Mouse (Mus musculus) kidney, embryonic 16.5 days (tissue): ENCODE results near the gene Dnase1l2. TPM values are rescaled to one million over a fixed set of nuclear protein-coding genes. Genes with fewer than 3 reads are reported as not detected.

ENCODE experiments used
- ATAC-seq: fragments of 200-750 bp; cut with Nextera tagmentation; 2 replicates; pipeline ENCODE4 v1.8.0; 2017; ENCODE audit warnings: moderate TSS enrichment; ENCODE audit not compliant: low FRiP score, low TSS enrichment
- H3K27ac ChIP-seq: fragments of 300-500 bp; sonication (generic); 2 replicates; pipeline ENCODE4 v1.5.1; 2014; ENCODE audit warnings: low read length
- H3K27me3 ChIP-seq: fragments of 300-500 bp; sonication (generic); 2 replicates; pipeline ENCODE4 v1.6.1; 2014; ENCODE audit warnings: low read length, control low read depth, mixed read lengths; ENCODE audit not compliant: insufficient read depth
- H3K36me3 ChIP-seq: fragments of 300-500 bp; sonication (generic); 2 replicates; pipeline ENCODE4 v1.6.1; 2014; ENCODE audit warnings: low read length, control low read depth, mixed read lengths; ENCODE audit not compliant: insufficient read depth
- H3K4me1 ChIP-seq: fragments of 300-500 bp; sonication (generic); 2 replicates; pipeline ENCODE4 v1.6.1; 2014; ENCODE audit warnings: low read length, control low read depth, mixed read lengths; ENCODE audit not compliant: insufficient read depth
- H3K4me2 ChIP-seq: fragments of 300-500 bp; sonication (generic); replicated peaks from 2 replicates; pipeline ENCODE4 v1.6.1; 2014; ENCODE audit warnings: low read depth, low read length
- H3K4me3 ChIP-seq: fragments of 300-500 bp; sonication (generic); 2 replicates; pipeline ENCODE4 v1.5.1; 2014; ENCODE audit warnings: mild to moderate bottlenecking, low read length
- H3K9ac ChIP-seq: fragments of 300-500 bp; sonication (generic); replicated peaks from 2 replicates; pipeline ENCODE4 v1.6.1; 2014; ENCODE audit warnings: low read length
- H3K9me3 ChIP-seq: fragments of 300-500 bp; sonication (generic); 2 replicates; pipeline ENCODE4 v1.6.1; 2016; ENCODE audit warnings: low read length, control low read depth
- WGBS: fragments of 180-500 bp; shearing (Covaris S2); extraction: QIAGEN DNeasy Blood & Tissue Kit; methylation state at CpG from one replicate; pipeline ENCODE4 v1.1.7; 2014; 5-methylcytosine and 5-hydroxymethylcytosine counted together
- polyA plus RNA-seq: library from polyadenylated mRNA; unstranded; fragments of >200 nt; fragmentation: Nextera tagmentation; extraction: Ambion mirVana; gene quantifications from 2 replicates; pipeline ENCODE4 v1.2.1, GENCODE M21; 2015

Dnase1l2 gene
- polyA plus RNA-seq = 3.2 and 5.5 TPM in 2 replicates

- H3K4me1 ChIP-seq = no peaks in the 10 kb centered on the region
- no peak for ATAC-seq
- no peak within 1 kb of the TSS for H3K9ac ChIP-seq
- H3K9me3 ChIP-seq = no peaks in the 10 kb centered on the region
- no peak within 1 kb of the TSS for H3K27ac ChIP-seq
- H3K4me2 ChIP-seq = no peak within 1 kb of the TSS
- no peaks in the 10 kb centered on the region for H3K27me3 ChIP-seq
- peaks cover 68% of the 10 kb centered on the region for H3K36me3 ChIP-seq
- WGBS = 74% methylated on average over 7 of the region's 7 CpGs
- H3K4me3 ChIP-seq = no peak within 1 kb of the TSS
These were observed at the start of gene Dnase1l2 for GRCm38 (mm10) chr17:24442632-24443155. Gene Dnase1l2, minus strand, starts transcription at chr17:24443105.

- Histone ChIP-seq H3K9ac (no peak overlapping the region), H3K36me3 (no peaks in the 10 kb centered on the region), H3K27me3 (peaks cover 24% of the 10 kb centered on the region), H3K27ac (no peak overlapping the region), H3K4me1 (peaks cover 8% of the 10 kb centered on the region), H3K4me3 (no peak overlapping the region), H3K9me3 (no peaks in the 10 kb centered on the region), H3K4me2 (no peak overlapping the region)
- WGBS = 70% methylated on average over 4 of the region's 4 CpGs
- ATAC-seq = no peak
These were observed 47.5 kb upstream of the Dnase1l2 start for GRCm38 (mm10) chr17:24490399-24490798.

- 19% methylated on average over 19 of the region's 19 CpGs for WGBS
These were observed 46.5 kb upstream of the Dnase1l2 start for GRCm38 (mm10) chr17:24489265-24490030.

GRCm38 (mm10) chr17:24488662-24489264, 45.9 kb upstream of the Dnase1l2 start:
- H3K4me2 ChIP-seq = peak overlapping the region; percentile 98
- peak; percentile 74 for ATAC-seq
- peaks cover 8% of the 10 kb centered on the region for H3K4me1 ChIP-seq
- H3K36me3 ChIP-seq = no peaks in the 10 kb centered on the region
- peak overlapping the region; percentile 71 for H3K4me3 ChIP-seq
- peak overlapping the region; percentile 80 for H3K9ac ChIP-seq
- peaks cover 24% of the 10 kb centered on the region for H3K27me3 ChIP-seq
- under 1% methylated on average over 61 of the region's 81 CpGs for WGBS
- no peak overlapping the region for H3K27ac ChIP-seq
- H3K9me3 ChIP-seq = no peaks in the 10 kb centered on the region

More at GRCm38 (mm10) chr17:24489265-24490030, 46.5 kb upstream of the Dnase1l2 start:
- H3K4me2 ChIP-seq = peak overlapping the region; percentile 98
- peaks cover 24% of the 10 kb centered on the region for H3K27me3 ChIP-seq
- H3K9me3 ChIP-seq = no peaks in the 10 kb centered on the region
- H3K4me1 ChIP-seq = peaks cover 8% of the 10 kb centered on the region
- no peaks in the 10 kb centered on the region for H3K36me3 ChIP-seq
- H3K4me3 ChIP-seq = peak overlapping the region; percentile 71
- H3K9ac ChIP-seq = peak overlapping the region; percentile 80
- H3K27ac ChIP-seq = no peak overlapping the region
- ATAC-seq = 0 out of 2 replicates have a peak, but pooled peaks have one; percentile 7

- Histone ChIP-seq H3K4me2 (peak within 1 kb of the TSS; percentile 98), H3K9ac (peak within 1 kb of the TSS; percentile 80), H3K27ac (no peak within 1 kb of the TSS), H3K9me3 (no peaks in the 10 kb centered on the region), H3K4me3 (peak within 1 kb of the TSS; percentile 71), H3K27me3 (peaks cover 24% of the 10 kb centered on the region), H3K36me3 (no peaks in the 10 kb centered on the region), H3K4me1 (peaks cover 8% of the 10 kb centered on the region)
- peak; percentile 68 for ATAC-seq
- 1% methylated on average over 44 of the region's 45 CpGs for WGBS
These were observed 45.3 kb upstream of the Dnase1l2 start, which contains the start of gene Caskin1 for GRCm38 (mm10) chr17:24488186-24488661. Gene Caskin1, plus strand, starts transcription at chr17:24488601.

GRCm38 (mm10) chr17:24485090-24485860, 42.4 kb upstream of the Dnase1l2 start:
- peaks cover 8% of the 10 kb centered on the region for H3K4me1 ChIP-seq
- no peaks in the 10 kb centered on the region for H3K9me3 ChIP-seq
- H3K27ac ChIP-seq = no peak overlapping the region
- H3K4me3 ChIP-seq = no peak overlapping the region
- H3K27me3 ChIP-seq = peaks cover 23% of the 10 kb centered on the region
- no peak for ATAC-seq
- 46% methylated on average over 11 of the region's 11 CpGs for WGBS
- no peaks in the 10 kb centered on the region for H3K36me3 ChIP-seq
- no peak overlapping the region; the same call in 1 of the 2 replicates for H3K9ac ChIP-seq
- no peak overlapping the region for H3K4me2 ChIP-seq

- Histone ChIP-seq H3K4me2 (no peak overlapping the region), H3K9ac (no peak overlapping the region)
- ATAC-seq = no peak
These were observed 40.6 kb upstream of the Dnase1l2 start for GRCm38 (mm10) chr17:24483495-24483894.

GRCm38 (mm10) chr17:24481027-24481815, 38.3 kb upstream of the Dnase1l2 start:
- peaks cover 6% of the 10 kb centered on the region; the same call in 1 of the 2 replicates for H3K36me3 ChIP-seq
- no peak overlapping the region for H3K27ac ChIP-seq
- no peak overlapping the region for H3K4me2 ChIP-seq
- H3K27me3 ChIP-seq = no peaks in the 10 kb centered on the region
- H3K4me1 ChIP-seq = peaks cover 15% of the 10 kb centered on the region
- no peak overlapping the region for H3K9ac ChIP-seq
- H3K9me3 ChIP-seq = no peaks in the 10 kb centered on the region
- no peak overlapping the region for H3K4me3 ChIP-seq
- 91% methylated on average over 20 of the region's 20 CpGs for WGBS
- no peak for ATAC-seq

More at GRCm38 (mm10) chr17:24483495-24483894, 40.6 kb upstream of the Dnase1l2 start:
- Histone ChIP-seq H3K27me3 (peaks cover 12% of the 10 kb centered on the region), H3K9me3 (no peaks in the 10 kb centered on the region), H3K27ac (no peak overlapping the region), H3K4me1 (peaks cover 4% of the 10 kb centered on the region), H3K4me3 (no peak overlapping the region), H3K36me3 (no peaks in the 10 kb centered on the region)
- WGBS = 91% methylated on average over 3 of the region's 3 CpGs
